Mouse (Mus musculus): Measurements from ENCODE around the gene I830077J02Rik.

GRCm38 (mm10) chr3:105891760-105892571 is 40.5 kb downstream of the I830077J02Rik start:
- TF ChIP-seq CTCF (conservative IDR thresholded peaks at IDR 0.05; ENCODE audit: insufficient read depth, insufficient read length, low read depth, low read length) (no peak), POLR2A (IDR thresholded peaks at IDR 0.05; ENCODE audit: low read depth, low read length) (no peak)

Data from kidney, adult 2 months (tissue).